Mouse (Mus musculus): ENCODE data around the gene F13a1. TPM values are rescaled to one million over a fixed set of nuclear protein-coding genes. Genes with fewer than 3 reads are reported as not detected.

The F13a1 gene
- polyA plus RNA-seq, 1 experiment, result not detected

- no peak for TF ChIP-seq GATA1 (IDR thresholded peaks at IDR 0.05; ENCODE audit: low read length)
Observed at GRCm38 (mm10) chr13:36885973-36886372, 164.1 kb downstream of the F13a1 start.

- TF ChIP-seq GATA1 (IDR thresholded peaks at IDR 0.05; ENCODE audit: low read length), result no peak
Observed at GRCm38 (mm10) chr13:36839111-36839510, 210.9 kb downstream of the F13a1 start.

Data from G1E-ER4 (cell line).